Mouse (Mus musculus) adrenal gland, postnatal 36 days (tissue): ENCODE measurements at regions not wholly inside any gene's neighbourhood (a gene's known extent, or its start where the extent isn't known, plus 50 kb on each side); places are given as distances from the start of the nearest gene placed in this dataset.

Source experiments
- DNase-seq, 2 experiments: peaks; one replicate each; pipeline ENCODE4 v3.0.0; 2021; ENCODE audit warnings: mixed read lengths in 1 of 2

DNA sequence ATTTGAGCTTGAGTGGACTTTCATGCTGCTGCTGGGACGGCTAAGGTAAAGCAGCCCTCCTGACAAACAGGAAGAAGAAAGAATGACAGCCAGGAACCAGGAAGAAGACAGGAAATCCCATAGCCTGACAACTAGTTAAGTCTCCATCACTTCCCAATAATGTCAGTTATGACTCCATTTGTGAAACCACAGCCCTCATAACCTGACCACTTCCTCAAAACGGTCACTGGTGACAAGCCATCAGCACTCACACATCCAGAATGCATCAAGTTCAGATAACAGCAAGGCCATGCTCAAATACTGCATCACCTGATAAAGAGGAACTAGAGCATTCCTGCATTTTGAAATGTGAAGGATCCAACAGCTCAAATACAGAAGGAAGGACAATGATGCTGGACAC, 288.3 kb downstream of the Zfp706 start:
- no peak for DNase-seq

DNA sequence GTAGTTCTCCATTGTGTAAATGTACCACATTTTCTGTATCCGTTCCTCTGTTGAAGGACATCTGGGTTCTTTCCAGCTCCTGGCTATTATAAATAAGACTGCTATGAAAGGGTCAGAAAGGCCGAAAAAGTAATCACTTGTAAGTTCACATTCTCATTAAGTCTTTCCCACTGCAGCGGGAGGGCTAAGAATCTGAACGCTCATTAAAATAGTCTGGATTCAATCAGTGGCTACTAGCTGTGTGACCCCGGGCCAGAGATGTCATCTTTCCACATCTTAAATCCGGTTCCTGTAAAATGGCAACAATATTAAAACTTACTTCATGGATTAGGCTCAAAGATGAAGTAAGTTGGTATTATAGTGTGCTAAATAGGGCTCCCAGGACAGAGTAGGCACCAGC, 289.7 kb downstream of the Zfp706 start:
- DNase-seq: no peak

DNA sequence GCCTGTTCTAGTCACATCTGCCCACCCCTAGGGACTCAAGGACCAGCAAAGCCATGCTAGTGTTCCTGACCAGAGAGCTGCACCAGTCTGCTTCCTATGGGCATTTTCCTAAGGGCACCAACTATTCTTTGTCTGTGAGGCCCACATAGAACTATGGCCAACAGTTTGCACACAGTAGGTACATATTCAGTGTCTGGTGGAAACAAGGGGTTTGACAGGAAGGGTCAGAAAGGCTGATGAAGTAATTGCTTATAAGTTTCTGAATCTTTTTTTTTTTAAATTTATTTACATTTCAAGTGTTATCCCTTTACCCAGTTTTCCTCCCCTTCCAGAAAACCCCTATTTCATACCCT, 290.9 kb downstream of the Zfp706 start:
- no peak for DNase-seq

DNA sequence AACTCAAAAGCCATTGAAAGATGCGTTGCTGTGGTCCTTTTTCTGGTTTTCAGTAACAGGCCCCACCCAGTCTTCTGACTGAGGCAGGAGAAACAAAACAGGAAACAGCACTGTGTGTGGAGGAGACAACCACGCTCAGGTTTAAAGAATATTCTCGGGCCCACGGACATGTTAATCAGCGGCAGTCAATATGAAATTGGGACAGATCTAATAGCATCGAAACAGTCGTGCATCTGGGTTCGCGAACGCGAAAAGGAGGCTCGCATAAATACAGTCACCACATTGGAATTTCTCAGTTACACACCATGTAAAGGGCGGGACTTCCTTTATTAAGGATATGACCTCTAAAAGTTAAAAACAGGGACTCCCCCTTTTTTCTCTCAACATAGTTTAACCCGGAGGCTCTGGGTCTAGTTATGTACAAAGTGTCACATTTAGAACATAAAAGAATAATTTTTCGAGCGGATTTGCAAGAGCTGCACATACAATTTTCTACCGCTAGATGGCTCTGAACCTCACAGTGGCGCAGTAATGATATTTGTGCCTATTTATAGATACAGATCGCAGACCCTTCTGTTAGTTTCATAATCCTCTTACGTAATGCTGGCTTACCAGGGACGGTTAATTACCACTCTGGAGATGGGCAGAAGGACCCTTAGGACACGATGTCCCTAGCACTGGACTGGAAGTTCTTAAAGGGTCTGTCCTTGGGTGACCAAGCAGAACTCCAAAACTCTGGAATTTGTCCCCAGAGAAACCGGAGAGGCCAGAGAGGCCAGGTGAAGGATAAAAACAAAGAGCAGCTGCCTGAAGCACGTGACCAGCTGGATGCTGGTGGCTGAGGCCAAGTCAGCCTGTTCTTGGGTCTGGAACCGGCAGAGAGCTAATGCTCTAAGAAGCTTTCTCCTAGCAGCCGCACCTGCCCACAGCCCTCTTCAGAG, 291.6 kb downstream of the Zfp706 start:
- peak; percentile 44 to 68 for DNase-seq

DNA sequence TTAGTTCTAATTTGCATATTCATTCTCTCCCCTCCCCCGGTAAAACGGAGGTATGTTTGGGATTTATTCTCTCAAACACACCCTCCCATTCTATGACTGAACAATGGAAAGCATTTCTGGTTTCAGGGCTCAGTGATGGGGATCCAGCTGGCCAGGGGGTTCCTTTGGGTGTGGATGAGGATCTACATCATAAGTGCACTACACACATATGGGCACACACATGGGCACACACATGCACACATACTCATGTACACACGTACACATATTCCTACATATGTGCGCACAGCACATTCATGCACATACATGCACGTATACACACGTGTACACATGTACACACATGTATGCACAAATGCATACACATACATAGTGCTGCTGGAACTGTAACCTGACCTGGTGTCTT, 292.4 kb downstream of the Zfp706 start:
- DNase-seq: no peak

DNA sequence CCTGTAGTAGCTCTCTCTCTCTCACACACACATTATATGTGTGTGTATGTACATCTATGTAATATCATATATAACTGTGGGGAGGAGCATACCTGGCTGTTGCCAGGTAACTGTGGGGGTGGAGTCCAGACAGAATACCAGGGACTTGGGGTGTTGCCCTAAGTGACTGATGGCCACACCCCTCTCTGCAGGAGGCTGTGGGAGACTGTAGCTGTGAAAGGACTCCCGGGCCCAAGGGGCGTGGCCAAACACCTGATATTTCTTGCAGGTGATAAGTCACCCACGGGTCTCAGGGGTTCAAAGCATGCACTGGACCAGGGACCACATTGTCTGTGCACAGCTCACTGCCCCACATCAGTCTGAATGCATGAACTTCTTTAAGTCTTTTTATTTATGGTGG, 297.8 kb downstream of the Zfp706 start:
- no peak for DNase-seq

DNA sequence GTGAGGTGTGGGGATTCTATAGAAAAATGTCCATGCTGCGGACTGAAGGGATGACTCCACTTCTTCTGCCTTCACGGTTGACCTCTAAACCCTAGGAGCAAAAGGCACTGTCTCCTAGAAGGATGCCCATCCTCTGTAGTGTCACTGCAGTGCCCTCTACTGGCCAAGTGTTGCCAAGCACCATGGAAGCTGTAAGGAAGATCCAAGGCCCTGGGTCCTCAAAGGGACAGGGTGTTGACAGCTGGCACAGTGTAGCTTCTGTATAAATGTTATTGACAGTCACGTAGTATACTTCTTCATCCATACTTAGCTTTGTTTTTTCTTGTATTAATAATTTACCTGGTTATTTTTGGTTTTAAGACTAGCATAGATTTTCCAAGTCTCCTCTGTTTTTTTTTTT, 299.1 kb downstream of the Zfp706 start:
- DNase-seq: peak; percentile 82 to 87

DNA sequence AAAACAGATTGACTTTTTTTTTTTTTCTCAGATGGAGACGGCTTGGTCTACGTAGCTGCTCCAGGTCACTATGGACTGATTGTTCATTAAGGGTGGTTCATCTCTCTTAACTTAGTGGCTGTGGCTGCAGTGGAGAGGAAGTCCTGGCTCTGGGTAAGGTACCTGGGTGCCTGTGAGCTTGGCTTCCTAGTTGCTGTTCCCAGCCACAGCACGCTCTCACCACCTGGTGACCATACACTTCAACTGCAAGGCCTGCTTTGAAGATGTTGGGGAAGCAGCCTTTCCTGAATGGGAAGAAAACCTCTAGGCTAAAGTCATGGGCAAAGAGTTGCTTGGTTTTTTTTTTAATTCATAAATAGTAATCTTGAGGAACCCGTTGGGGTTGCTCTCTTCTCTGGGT, 301.6 kb downstream of the Zfp706 start:
- DNase-seq: peak; percentile 68 to 77

DNA sequence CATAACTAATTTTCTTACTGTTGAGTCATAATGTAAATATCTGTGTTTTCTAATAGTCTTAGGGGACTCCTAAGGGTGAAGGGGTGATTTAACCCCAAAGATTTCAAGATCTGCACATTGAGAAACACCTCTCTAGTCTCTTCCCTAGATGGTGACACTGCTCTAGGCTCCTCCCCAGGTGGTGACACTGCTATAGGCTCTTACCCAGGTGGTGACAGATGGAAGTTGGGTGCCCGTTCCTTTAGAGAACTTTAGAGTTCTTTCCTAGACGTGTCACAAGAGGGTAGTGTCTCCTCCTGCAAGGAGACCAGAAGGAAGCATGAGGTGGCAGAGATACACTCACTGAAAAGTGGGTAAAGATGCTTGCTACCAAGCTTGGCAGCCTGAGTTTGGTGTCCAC, 302.2 kb downstream of the Zfp706 start:
- no peak for DNase-seq

DNA sequence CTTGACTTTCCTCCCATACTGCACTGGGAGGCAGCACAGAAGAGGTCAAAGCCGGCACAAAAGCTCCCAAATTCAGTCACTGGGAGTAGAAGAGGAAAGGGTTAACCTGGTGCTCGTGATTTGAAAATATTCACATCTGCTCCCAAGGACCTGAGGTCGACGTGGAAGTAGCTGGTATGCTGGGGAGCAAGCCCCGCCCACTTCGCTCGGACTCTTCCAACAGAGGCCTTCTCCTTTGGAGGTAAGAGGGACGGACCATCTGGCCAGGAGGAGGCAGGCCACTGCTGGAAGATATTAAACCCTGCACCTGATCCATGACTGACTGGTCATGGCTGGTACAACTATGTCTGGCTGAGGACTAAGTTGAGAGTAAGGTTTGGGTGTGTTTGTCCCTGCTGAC, 305.7 kb downstream of the Zfp706 start:
- no peak for DNase-seq

DNA sequence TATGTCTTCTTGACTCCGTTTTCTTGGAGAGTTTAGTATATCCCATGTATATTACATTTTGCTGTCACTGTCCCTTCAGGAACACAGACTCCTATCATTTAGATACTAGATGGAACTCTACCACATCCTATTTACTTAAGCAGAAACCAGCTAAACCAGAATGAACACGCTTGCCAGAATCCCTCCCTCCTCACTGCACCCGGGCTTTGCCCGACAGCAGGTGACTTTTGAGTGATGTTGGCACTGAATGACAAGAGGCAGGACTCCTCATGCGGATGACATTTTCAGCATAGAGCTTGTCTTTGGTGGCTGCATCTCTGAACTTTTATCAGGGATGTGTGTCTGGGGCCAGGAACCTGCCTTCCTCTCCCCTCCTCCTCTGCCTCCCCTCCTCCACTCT, 307.4 kb downstream of the Zfp706 start:
- no peak for DNase-seq

DNA sequence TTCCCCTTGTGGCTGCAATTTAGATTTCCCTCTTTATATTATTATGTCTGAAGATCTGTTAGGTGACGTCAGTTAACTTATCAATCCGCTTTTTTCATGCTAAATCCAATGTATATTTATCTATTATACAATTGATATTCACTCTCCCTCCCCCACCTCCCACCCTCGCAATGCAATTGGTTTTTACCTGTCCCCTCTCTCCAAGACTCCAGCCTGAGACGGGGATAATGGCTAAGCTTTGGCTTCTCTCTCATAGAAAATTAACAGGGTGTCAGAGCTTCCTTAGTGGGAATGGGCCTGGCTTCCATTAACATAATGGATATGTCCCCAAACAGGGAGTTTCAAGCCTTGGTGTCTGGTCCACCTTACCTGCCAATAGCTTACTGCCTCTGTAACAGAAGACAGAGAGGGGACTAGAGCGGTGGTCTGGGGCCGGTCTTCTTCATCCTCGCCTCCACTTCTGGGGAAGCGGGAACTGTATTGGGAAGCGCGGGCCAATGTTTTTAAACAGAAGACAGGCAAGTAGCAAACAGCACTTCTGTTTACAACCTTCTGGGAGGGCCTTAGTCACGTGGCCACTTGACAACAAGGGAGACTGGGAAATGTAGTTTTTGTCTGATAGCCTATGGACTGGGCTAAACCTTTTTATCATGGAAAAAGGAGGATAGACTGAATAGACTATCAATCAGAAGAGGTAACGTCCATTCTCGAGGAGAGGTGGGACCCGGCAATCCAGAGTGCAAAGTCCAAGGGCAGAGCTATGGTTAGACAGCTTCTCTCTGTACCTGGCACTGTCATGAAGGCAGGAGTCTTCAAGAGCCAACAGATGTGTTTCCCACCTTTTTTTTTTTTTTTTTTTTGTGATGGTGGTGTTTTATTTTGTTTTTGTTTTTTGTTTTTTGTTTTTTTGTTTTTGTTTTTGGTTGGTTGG, 312.1 kb downstream of the Zfp706 start:
- peak; percentile 50 to 63 for DNase-seq

DNA sequence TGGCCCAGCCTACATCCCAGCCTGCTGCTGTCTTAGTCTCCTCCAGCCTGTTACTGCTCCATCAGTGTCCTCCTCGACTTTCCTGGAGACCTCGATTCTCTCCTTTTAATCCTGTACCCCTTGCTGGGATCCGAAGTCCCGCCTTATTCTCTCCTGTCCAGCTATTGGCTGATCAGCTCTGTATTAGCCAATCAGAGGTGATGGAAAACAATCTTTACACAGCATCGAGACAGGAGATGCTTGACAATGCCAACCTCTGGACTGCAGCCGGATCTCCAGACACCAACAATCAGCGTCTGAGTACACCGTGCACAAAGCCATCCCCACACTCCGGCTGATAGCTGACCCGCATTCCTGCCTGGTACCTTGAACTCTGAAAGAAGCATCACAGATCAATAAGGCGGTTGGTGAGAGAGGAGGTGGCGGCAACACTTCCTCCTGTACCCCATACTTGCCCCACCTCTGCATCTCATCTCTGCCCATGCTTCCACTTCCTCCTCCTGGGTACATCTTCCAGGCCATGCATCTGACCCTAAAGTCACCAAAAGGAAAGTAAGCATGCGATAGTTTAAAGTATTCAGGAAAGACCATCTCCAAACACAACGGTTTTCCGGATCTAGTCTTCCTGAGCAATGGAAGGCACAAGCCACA, 316.4 kb downstream of the Zfp706 start:
- DNase-seq: no peak

DNA sequence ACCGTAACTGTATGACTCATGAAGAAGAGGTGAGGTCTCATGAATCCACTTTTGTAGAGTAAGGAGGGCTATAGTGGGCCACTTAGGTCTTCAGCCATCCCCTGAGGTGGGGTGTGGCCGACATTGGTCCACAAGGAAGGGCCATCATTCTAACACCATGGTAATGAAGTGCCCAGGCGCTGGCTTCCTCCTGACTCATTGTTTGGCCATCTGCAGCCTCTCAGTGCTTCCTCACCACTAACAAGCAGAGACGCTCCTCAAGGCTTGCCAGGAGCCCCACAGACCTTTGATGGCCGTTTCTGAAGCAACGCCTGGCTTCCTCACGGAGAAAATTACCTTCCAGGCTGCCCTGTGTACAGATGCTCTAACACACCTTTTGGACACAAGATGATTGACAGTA, 317.7 kb downstream of the Zfp706 start:
- DNase-seq: no peak

DNA sequence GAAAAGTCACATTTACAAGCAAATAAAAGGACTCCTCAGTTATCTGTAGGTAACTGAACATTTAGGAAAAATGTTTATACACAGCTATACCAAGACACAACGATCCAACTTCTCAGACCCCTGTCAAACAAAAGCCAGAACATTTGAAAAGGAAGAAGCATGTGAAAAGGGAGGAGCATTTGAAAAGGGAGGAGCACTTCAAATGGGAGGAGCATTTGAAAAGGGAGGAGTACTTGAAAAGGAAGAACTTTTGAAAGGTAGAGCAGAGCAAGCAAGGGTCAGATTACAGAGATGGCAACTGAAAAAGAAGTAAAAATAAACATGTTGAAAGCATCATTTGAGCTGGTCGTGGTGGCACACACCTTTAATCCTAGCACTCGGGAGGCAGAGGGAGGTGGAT, 318.3 kb downstream of the Zfp706 start:
- no peak for DNase-seq

DNA sequence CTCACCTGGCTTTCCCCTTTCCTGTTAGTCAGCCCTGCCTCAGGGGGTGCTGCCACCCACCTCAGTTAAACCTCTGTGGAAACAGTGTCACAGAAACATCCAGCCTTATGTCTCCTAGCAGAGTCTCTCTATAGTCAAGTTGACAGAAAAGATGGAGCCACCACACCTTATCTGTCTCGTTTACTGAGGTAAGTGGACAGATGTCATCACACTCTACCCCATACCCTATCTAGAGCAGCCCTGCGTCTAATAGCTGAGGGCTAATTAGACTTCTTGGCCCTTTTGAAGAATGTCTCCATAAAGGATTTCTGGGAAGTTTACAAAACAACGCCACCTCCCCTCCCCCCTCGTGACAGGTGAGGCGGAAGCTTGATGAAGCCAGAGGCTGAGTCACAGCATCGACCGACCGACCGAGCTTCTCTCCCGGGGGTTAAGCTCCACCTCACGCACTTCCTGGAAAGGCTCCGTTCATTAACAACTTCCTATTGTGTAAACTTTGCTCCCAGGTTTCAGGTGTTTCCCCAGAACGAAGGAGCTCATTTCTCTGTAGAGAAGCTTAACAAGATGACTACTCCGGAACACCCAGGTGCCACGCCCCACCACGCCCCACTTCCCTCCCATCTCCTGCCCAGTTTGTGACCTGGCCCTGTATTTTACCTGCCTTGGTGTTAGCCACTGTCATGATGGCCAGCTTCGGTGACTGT, 319.4 kb downstream of the Zfp706 start:
- DNase-seq: no peak

DNA sequence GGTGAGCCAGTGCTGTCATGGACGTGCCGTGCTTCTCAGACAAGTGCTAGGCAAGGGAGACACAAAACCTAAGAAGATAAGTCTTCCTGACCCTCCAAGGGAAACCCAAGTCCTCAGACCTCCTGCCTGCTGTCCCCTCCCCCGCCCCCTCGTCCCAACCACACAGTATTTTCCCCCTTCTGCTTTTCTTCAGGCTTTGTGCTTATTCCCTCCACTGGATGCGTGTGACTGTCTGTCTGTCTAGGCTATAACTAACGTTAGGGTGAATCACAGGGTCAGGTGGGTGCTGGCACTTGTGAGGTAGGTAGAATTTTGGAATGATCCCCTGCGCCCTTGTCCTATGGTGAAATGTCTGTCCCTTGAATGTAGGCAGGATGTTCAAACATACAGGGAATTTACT, 322.9 kb downstream of the Zfp706 start:
- no peak for DNase-seq

DNA sequence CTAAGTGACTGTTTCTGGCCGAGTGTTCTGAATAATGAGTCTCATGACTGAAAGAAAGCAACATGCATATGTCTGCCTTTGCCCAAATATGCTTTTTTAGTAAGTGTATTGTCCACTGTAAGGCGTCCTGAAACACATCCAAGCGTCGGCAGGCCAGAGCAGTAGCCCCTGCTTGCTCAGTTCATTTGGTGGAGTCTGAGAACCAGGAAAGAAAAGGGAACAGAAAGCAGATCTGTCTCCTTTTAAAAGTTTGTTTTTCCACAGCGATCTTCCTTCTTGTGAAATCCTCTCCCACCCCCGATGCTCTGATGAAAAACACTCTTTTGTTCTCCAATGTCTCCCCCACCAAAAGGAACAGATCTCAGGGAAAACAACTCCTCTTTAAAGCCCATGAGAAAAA, 324.7 kb downstream of the Zfp706 start:
- DNase-seq: no peak

DNA sequence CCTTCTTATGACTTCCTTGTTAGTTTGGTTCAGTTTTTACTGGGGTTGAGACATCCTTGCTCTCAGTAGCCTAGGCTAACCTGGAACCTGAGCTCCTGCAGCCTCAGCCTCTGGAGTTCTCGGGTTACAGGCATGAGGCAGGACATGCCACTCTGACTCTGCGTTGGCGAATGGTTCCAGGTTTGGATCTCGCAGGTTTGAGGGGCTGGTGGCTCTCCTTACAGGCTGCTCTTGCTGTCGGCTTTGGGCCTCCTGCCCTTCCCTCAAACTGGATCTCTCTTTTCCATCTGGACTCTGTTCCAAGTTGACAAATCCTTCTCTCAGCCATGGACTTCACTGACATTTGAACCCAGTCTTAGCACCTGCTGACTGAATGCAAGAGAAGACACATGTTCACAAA, 325.4 kb downstream of the Zfp706 start:
- DNase-seq: no peak

DNA sequence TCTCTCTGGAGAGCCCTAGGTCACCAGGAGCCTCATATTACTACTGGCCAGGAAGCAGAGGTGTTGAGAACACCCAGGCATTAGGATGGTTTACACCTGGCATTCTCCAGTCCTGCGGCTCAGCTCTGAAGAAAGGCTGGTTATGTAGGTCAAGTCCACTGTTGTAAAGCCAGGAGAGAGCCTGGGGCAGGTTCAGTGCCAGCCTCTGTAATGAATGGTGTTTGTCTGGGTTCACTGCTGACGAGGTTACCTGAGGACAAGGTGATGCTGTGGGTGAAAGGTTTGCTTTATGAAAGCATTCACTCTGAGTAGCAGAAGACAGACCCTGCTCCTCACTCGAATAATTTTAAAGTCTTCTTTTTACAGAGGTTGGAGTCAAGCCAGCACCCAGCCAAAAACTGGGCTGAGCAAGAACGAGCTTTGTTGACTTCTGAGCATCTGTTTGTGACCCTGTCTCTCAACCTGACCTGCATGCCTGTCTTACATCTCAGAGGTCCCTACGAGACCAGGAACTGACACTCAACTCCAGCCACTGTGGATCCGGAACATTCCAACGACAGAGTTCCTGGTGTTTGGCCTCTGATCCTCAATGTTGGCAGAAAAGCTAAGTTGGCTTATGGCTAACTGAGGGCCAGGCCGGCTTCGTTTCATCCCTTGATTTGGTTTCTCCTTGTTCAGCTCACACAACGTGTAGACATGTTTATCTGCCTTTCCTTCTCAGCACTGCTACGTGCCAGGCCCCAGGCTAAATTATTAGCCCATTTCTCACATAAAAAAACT, 327.0 kb downstream of the Zfp706 start:
- DNase-seq: no peak

DNA sequence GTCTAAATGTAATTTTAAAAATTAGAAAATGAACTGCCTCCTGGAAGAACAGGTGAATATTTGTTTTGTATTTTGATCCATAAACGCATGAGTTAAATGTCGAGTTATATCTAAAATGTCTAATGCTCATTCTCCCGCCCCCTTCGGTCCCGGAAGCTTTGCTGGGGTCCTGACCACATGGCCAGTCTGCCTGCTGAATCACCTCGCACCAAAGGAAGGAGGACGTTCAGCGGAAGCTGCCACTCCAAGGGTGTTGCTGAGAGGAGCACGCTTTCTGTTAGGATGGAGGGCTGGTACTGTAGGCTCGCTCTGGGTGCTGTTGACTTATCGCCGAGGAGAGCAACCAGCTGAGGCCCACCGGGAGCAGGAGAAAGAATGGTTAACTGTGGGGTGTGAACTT, 328.0 kb downstream of the Zfp706 start:
- no peak for DNase-seq
